Mouse (Mus musculus): Measurements from ENCODE around the gene Apbb1. TPM values are rescaled to one million over a fixed set of nuclear protein-coding genes. Genes with fewer than 3 reads are reported as not detected.

Apbb1 gene
- polyA plus RNA-seq, 1 experiment: 193 TPM

DNA sequence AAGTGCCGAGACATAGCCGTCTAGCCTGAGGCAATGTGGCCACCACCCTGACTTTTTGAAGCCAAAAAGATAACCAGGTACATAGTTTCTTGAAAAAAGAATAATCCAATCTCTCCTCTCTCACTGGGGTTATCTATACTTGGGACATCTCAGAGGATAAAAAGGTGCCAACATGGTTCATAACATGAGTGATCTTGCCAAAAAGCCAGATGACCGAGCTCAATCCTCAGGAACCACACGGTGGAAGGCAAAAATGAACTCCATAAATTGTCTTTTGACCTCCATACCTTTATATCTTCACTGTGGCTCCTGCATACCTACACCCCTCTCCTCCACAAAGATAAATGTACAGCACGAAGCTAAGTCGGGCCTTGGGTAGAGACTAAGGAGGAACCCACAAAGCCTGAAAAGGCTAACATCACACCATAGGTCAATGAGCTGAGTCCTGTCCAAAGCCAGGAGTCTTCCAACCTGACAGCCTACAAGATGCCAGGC, 4.0 kb downstream of the Apbb1 start:
- Histone ChIP-seq H3K4me3 (replicated peaks; ENCODE audit: extremely low read depth, low read depth, low read length) (no peak overlapping the region), H3K4me1 (ENCODE audit: control insufficient read depth, insufficient read depth, low read length) (peaks cover 13% of the 10 kb centered on the region)
- TF ChIP-seq POLR2A (IDR thresholded peaks at IDR 0.05; ENCODE audit: borderline replicate concordance, extremely low read depth, low read depth, low read length): no peak
- no peak for TF ChIP-seq CTCF (IDR thresholded peaks at IDR 0.05; ENCODE audit: insufficient read depth, low read length)
- no peak for DNase-seq
- 88% methylated on average over 6 of the region's 6 CpGs for WGBS

DNA sequence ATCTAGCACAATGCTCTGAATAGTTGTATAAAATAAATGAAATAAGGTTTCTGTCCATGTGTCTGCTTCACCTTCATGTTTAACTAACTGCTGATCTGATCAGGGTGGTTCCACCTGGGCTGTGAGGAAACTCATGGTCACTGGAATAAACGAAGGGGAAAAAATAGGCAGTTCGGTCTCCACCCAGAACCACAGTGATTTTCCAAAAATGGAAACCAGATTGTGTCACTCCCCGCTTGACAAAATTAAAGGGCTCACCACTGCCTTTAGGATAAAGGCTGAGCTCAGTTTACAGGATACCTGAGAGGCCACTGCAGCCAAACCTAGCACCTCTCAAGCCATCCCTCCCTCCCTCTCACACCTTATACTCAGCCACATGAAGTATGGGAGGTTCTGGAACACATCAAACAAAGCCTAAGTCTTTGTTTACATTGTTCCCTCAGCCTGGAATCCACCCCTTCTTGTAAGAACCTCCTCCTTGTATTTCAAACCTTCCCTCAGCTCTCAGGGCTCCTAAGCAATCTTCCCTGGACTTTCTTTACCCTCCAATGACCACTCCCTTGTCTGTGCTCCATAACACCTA, 5.2 kb downstream of the Apbb1 start:
- no peak for TF ChIP-seq CTCF (IDR thresholded peaks at IDR 0.05; ENCODE audit: insufficient read depth, low read length)
- no peak for TF ChIP-seq POLR2A (IDR thresholded peaks at IDR 0.05; ENCODE audit: borderline replicate concordance, extremely low read depth, low read depth, low read length)
- 22% methylated on average over 3 of the region's 3 CpGs for WGBS
- DNase-seq: no peak

DNA sequence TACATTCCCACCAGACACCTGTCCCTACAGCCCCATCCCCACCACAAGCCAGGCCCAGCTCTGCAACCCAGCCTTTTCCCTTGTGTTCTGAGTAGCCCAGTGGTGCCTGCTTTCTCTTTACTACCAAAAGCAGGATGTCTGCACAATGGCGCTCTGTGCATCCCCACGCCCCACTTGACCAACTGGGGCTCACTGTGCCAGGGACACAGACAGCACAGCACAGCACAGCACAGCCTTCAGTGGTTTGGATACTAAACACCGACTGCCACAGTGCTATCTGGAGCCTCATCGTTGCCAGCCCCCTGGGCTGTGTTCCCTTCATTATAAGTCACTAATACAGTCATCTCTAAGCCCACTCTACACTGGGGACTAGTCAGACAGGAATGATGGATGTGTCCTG, 6.9 kb downstream of the Apbb1 start:
- WGBS: 87% methylated on average over 4 of the region's 4 CpGs
- DNase-seq: no peak
- Histone ChIP-seq H3K4me1 (ENCODE audit: control insufficient read depth, insufficient read depth, low read length) (peaks cover 7% of the 10 kb centered on the region), H3K4me3 (replicated peaks; ENCODE audit: extremely low read depth, low read depth, low read length) (no peak overlapping the region)
- TF ChIP-seq POLR2A (IDR thresholded peaks at IDR 0.05; ENCODE audit: borderline replicate concordance, extremely low read depth, low read depth, low read length) (no peak), CTCF (IDR thresholded peaks at IDR 0.05; ENCODE audit: insufficient read depth, low read length) (no peak)

More for the DNA sequence above, 5.2 kb downstream of the Apbb1 start:
- Histone ChIP-seq H3K4me1 (ENCODE audit: control insufficient read depth, insufficient read depth, low read length) (peaks cover 13% of the 10 kb centered on the region), H3K4me3 (replicated peaks; ENCODE audit: extremely low read depth, low read depth, low read length) (no peak overlapping the region)

DNA sequence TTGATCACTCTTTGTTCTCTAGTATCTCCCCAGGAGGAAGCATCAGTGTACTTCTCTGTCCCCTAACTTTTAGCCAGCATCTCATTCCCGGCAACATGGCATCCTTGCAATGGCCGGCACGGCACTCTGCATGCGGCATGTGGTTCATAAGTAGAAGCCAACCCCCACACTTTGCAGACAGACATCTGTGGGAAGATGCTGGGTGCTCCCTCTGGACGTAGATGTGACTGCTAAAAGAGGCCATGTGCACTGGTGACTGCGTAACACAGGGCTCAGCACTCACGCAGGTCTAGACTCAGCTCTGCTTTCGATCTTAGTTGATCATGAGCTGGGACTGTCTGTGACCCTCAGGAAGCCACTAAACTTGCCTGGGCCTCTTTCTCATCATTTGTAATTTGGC, 8.5 kb downstream of the Apbb1 start:
- Histone ChIP-seq H3K4me3 (replicated peaks; ENCODE audit: extremely low read depth, low read depth, low read length) (no peak overlapping the region), H3K4me1 (ENCODE audit: control insufficient read depth, insufficient read depth, low read length) (peaks cover 7% of the 10 kb centered on the region)
- 92% methylated on average over 8 of the region's 8 CpGs for WGBS
- TF ChIP-seq CTCF (IDR thresholded peaks at IDR 0.05; ENCODE audit: insufficient read depth, low read length) (no peak), POLR2A (IDR thresholded peaks at IDR 0.05; ENCODE audit: borderline replicate concordance, extremely low read depth, low read depth, low read length) (no peak)
- DNase-seq: no peak

DNA sequence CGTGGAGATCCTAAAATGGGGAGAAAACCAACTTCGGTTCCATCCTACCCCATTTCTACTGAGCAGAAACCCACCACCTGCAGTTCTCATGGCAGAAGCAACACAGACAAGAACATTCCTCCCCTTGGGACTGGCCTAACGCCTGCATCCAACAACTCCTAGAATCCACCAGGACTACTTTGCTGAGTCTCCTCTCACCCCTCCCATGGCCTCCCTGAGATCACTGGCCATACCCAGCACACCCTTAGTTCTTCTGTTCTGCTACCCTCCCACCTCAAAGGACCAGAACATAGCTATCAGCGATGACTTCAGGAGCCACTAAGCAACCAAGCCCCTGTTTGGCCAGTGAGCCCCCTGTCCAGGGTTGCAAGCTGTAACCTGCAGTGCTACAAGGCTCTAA, 10.7 kb downstream of the Apbb1 start:
- 83% methylated on average over 4 of the region's 4 CpGs for WGBS
- DNase-seq: no peak
- H3K4me3 ChIP-seq (replicated peaks; ENCODE audit: extremely low read depth, low read depth, low read length): no peak overlapping the region
- no peak for TF ChIP-seq CTCF (IDR thresholded peaks at IDR 0.05; ENCODE audit: insufficient read depth, low read length)
- TF ChIP-seq POLR2A (IDR thresholded peaks at IDR 0.05; ENCODE audit: borderline replicate concordance, extremely low read depth, low read depth, low read length): no peak
- peaks cover under 1% of the 10 kb centered on the region for H3K4me1 ChIP-seq (ENCODE audit: control insufficient read depth, insufficient read depth, low read length)

DNA sequence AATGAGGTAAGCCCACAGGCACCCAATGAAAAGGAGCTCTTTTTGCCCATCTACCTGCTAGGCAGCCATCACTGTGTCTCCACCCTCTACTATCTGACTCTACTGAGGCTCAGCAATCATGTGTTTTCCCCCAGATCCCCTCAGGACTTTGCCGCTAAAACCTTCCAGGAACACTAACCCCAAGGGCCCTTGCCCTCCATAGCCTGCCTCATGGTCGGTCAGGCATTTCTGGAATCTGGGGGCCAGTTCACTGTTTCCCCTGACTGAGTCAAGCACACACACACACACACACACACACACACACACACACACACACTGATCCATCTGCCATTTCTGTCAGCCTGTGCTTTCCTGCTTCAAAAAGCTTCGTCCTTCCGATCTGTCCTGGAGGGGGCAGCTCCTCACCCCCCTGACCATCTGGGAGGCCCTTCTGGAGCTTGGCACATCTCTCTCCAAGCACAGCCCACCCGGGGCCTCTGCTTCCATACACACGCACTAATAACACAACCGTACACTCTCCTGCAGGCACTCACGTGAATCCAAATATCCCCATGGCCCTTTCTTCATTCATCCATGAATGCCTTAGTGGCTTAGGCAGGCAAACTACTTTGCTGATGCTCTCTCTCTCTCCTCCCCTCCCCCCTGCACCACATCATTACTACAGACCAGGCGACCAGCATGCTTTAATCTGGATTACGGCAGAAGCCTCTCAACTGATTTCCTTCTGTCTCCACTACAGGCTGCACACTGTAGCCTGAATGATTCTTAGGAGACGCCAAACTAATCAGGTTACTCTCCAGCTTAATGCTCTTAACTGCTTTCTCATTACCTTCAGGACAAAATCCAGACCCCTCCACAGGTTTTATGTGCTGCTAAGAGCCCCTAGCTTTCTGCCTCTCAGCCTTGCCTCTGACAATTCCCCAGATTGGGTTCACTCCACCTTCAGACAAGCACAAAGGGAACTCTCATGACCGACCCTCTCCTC, 11.6 kb downstream of the Apbb1 start:
- TF ChIP-seq POLR2A (IDR thresholded peaks at IDR 0.05; ENCODE audit: borderline replicate concordance, extremely low read depth, low read depth, low read length) (no peak), CTCF (IDR thresholded peaks at IDR 0.05; ENCODE audit: insufficient read depth, low read length) (no peak)
- Histone ChIP-seq H3K4me3 (replicated peaks; ENCODE audit: extremely low read depth, low read depth, low read length) (no peak overlapping the region), H3K4me1 (ENCODE audit: control insufficient read depth, insufficient read depth, low read length) (peaks cover 7% of the 10 kb centered on the region)
- WGBS: 58% methylated on average over 12 of the region's 12 CpGs
- no peak for DNase-seq

DNA sequence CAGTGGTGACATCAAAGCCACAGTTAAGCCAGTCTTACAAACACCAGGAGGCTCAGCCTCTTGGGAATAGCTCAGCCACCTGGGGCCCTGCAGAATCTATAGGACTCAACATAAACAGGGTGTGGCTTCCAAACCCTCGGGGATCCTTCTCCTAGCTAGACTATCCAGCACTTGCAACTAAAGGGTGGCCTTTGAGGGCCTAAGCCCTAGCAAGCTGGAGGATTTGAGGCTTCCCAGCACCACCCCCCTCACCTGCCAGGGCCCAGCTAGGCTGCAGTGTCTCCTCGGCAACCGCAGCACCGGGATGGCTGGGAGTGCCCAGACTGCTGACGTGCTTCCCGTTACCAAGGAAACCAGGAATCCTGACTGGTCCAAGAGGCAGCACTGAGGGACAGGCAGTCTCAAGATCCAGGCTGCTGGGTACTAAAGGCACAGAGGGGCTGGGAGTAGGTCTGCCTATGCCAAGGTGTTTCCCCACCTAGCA, 12.4 kb downstream of the Apbb1 start:
- H3K4me3 ChIP-seq (replicated peaks; ENCODE audit: extremely low read depth, low read depth, low read length): no peak overlapping the region
- H3K4me1 ChIP-seq (ENCODE audit: control insufficient read depth, insufficient read depth, low read length): peaks cover 7% of the 10 kb centered on the region
- 30% methylated on average over 6 of the region's 6 CpGs for WGBS
- no peak for DNase-seq
- no peak for TF ChIP-seq CTCF (IDR thresholded peaks at IDR 0.05; ENCODE audit: insufficient read depth, low read length)
- TF ChIP-seq POLR2A (IDR thresholded peaks at IDR 0.05; ENCODE audit: borderline replicate concordance, extremely low read depth, low read depth, low read length): no peak

DNA sequence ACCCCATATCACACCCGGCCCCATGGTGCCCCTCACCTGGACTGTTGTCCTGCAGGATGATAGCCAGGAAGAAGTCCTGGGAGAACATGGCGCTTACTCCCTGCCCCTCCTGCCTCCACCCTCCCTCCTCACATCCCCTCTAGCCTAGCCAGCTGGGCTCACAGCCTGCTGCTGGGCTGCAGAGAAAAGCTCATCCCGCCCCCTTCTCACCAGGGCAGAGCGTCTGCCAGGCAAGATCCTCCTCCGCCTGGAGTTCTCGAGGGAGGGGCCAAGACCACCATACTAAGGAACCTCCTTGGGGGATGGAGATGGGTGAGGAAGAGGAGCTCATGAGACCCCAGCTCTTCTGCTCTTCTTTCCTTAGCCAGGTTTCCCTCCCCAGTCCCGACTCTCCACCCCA, 12.9 kb downstream of the Apbb1 start:
- no peak for TF ChIP-seq POLR2A (IDR thresholded peaks at IDR 0.05; ENCODE audit: borderline replicate concordance, extremely low read depth, low read depth, low read length)
- no peak for TF ChIP-seq CTCF (IDR thresholded peaks at IDR 0.05; ENCODE audit: insufficient read depth, low read length)
- Histone ChIP-seq H3K4me3 (replicated peaks; ENCODE audit: extremely low read depth, low read depth, low read length) (no peak overlapping the region), H3K4me1 (ENCODE audit: control insufficient read depth, insufficient read depth, low read length) (peaks cover 7% of the 10 kb centered on the region)
- DNase-seq: no peak
- 53% methylated on average over 7 of the region's 7 CpGs for WGBS

DNA sequence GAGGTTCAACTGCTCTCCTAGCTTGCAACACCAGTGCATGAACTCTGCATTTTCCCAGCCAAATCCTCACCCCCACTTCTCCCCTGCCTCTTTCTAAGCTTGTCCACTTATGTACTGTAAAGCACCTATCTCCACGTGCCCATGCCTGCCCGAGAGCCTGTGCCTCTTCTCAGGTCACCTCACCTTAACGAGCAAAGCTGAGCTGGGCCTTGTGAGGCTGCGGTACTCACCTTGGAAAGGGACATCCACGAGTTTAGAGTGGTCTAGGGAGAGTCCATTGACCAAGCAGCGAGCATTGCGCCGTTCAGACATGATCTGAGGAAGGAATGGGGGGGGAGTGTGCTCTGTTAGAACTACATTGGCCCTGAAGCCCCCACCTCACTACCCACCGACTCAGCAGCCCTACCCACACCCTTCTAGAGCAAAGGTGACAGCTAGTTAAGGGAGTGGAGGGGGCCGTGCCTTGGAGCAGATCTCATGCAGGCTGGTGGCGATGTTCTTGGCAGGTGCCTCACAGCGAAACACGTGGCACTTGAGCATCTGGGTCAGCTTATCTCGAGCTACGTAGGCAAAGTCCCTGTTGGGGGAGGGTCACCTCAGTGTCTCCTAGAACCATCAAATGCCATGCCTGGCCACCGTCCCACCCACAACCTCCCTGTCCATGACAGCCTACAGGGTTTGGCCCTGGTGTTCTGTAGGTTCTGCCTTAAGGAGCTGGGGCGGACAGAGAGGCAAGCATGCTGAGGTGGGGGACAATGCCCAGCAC, 16.2 kb downstream of the Apbb1 start:
- no peak for DNase-seq
- WGBS: 73% methylated on average over 17 of the region's 17 CpGs
- H3K4me3 ChIP-seq (replicated peaks; ENCODE audit: extremely low read depth, low read depth, low read length): no peak overlapping the region
- no peak for TF ChIP-seq POLR2A (IDR thresholded peaks at IDR 0.05; ENCODE audit: borderline replicate concordance, extremely low read depth, low read depth, low read length)
- no peak for TF ChIP-seq CTCF (IDR thresholded peaks at IDR 0.05; ENCODE audit: insufficient read depth, low read length)
- peaks cover 7% of the 10 kb centered on the region for H3K4me1 ChIP-seq (ENCODE audit: control insufficient read depth, insufficient read depth, low read length)

Data from lung, adult 2 months (tissue).